In the genomic region with DNA sequence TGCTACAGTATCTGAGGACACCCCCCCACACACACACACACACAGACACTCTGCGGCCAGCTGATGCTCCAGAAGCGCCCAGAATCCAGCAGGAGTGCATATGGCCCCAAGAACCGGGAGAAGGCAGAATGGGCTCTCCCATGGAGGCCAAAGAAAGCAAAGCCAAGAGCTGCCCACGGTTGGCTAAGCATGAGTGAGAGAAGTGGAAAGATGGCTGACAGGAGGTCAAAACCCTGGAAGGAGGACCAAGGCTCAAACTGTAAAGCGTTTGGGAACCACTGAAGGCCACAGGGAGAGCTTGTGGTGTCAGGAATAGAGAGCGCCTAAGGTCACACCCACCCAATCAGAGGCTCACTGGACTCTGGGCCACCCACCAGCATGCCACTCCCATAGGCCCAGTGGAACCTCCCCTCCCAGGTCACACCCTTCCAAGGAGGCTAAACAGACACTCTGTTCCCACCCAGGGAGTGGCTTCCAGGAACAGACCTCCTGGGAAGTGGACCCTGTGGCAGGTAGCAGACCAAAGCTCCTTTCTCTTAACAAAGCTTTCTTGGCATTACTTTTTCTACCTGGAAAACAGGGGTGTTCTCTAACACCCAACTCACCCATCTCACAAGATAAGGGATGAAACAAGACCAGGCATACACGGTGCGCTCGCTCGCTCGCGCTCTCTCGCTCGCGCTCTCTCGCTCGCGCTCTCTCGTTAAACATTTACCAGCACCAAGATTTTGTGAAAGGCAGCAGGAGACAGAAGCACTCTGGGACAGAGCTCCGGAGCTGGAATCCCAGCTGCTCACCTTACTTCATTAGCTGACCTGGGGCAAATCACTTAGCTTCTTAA, we compare ENCODE assay signal across 7 mouse cellular contexts. TPM values are rescaled to one million over a fixed set of nuclear protein-coding genes. Genes with fewer than 3 reads are reported as not detected.
DNase-seq lines count a peak whose midpoint lies in the region; ATAC-seq and TF ChIP-seq lines count a peak whose summit lies in the region.

No protein-coding gene starts in this region.

- H3K27me3 ChIP-seq in E14TG2a.4 (ENCODE audit: insufficient read depth, low read length) = no peaks in the 10 kb centered on the region
- H3K27me3 ChIP-seq in MEL (ENCODE audit: control insufficient read depth in 1 of 2, insufficient read depth in 2 of 2, low read length in 2 of 2) = no peaks in the 10 kb centered on the region
- H3K27me3 ChIP-seq in embryonic facial prominence, embryonic 15.5 days = no peaks in the 10 kb centered on the region
- no peaks in the 10 kb centered on the region for H3K27me3 ChIP-seq in kidney, adult 2 months (replicated peaks; ENCODE audit: control insufficient read depth, insufficient read depth, low read length)
- no peaks in the 10 kb centered on the region for H3K27me3 ChIP-seq in lung, embryonic 15.5 days

- no peak for TF ChIP-seq RAD21 in MEL (IDR thresholded peaks at IDR 0.05; ENCODE audit: low read depth, low read length)

- no peak overlapping the region for H3K9ac ChIP-seq in MEL (ENCODE audit: control insufficient read depth, low read depth, low read length, poor library complexity, severe bottlenecking)
- H3K9ac ChIP-seq in embryonic facial prominence, embryonic 15.5 days = peak overlapping the region; percentile 47
- peak overlapping the region; percentile 66 for H3K9ac ChIP-seq in lung, embryonic 15.5 days

- no peaks in the 10 kb centered on the region for H3K9me3 ChIP-seq in E14TG2a.4 (ENCODE audit: low read length)
- H3K9me3 ChIP-seq in MEL (replicated peaks; ENCODE audit: insufficient read depth, low read length) = no peaks in the 10 kb centered on the region
- H3K9me3 ChIP-seq in embryonic facial prominence, embryonic 15.5 days (replicated peaks) = no peaks in the 10 kb centered on the region
- H3K9me3 ChIP-seq in lung, embryonic 15.5 days = no peaks in the 10 kb centered on the region

- peaks cover 67% of the 10 kb centered on the region for H3K4me1 ChIP-seq in E14TG2a.4 (replicated peaks; ENCODE audit: low read depth, low read length)
- peaks cover 7 to 10% of the 10 kb centered on the region in 2 experiments for H3K4me1 ChIP-seq in MEL (ENCODE audit: control insufficient read depth in 1 of 2, insufficient read depth in 2 of 2, low read length in 2 of 2)
- peaks cover 66% of the 10 kb centered on the region for H3K4me1 ChIP-seq in embryonic facial prominence, embryonic 15.5 days
- H3K4me1 ChIP-seq in kidney, adult 2 months (ENCODE audit: control insufficient read depth, insufficient read depth, low read length) = peaks cover 32% of the 10 kb centered on the region
- H3K4me1 ChIP-seq in lung, embryonic 15.5 days = peaks cover 68% of the 10 kb centered on the region

- peak overlapping the region; percentile 84 for H3K4me3 ChIP-seq in E14TG2a.4 (replicated peaks; ENCODE audit: low read length)
- H3K4me3 ChIP-seq in MEL (ENCODE audit: control insufficient read depth in 1 of 2, insufficient read depth in 1 of 2, low read depth in 2 of 2, low read length in 2 of 2) = peak overlapping the region; percentile 70 to 81; a peak in 3 of 4 replicates
- peak overlapping the region; percentile 68 for H3K4me3 ChIP-seq in embryonic facial prominence, embryonic 15.5 days (replicated peaks)
- peak overlapping the region; percentile 72 for H3K4me3 ChIP-seq in kidney, adult 2 months (ENCODE audit: insufficient read depth, low read depth, low read length)
- peak overlapping the region; percentile 77 for H3K4me3 ChIP-seq in lung, embryonic 15.5 days

- WGBS in embryonic facial prominence, embryonic 15.5 days = 35% methylated on average over 20 of the region's 20 CpGs
- WGBS in kidney, adult 2 months = 31% methylated on average over 20 of the region's 20 CpGs
- WGBS in lung, embryonic 15.5 days = 32% methylated on average over 20 of the region's 20 CpGs

- H3K36me3 ChIP-seq in E14TG2a.4 (ENCODE audit: insufficient read depth, low read length) = peaks cover 37% of the 10 kb centered on the region
- H3K36me3 ChIP-seq in MEL (ENCODE audit: control insufficient read depth in 1 of 2, insufficient read depth in 2 of 2, low read length in 2 of 2) = peaks cover 0 to 11% of the 10 kb centered on the region in 2 experiments; a peak in 2 of 4 replicates
- H3K36me3 ChIP-seq in embryonic facial prominence, embryonic 15.5 days = peaks cover 11% of the 10 kb centered on the region
- H3K36me3 ChIP-seq in kidney, adult 2 months (ENCODE audit: control insufficient read depth, insufficient read depth, low read length) = no peaks in the 10 kb centered on the region
- H3K36me3 ChIP-seq in lung, embryonic 15.5 days = no peaks in the 10 kb centered on the region

- TF ChIP-seq CTCF in E14TG2a.4 (conservative IDR thresholded peaks at IDR 0.05; ENCODE audit: low read length) = no peak
- TF ChIP-seq CTCF in MEL (IDR thresholded peaks at IDR 0.05 in 2 of 3, conservative IDR thresholded peaks at IDR 0.05 in 1 of 3; ENCODE audit: control insufficient read depth in 1 of 3, insufficient read depth in 1 of 3, low read depth in 2 of 3, low read length in 3 of 3, poor library complexity in 1 of 3, severe bottlenecking in 1 of 3) = no peak
- TF ChIP-seq CTCF in kidney, adult 2 months (conservative IDR thresholded peaks at IDR 0.05; ENCODE audit: insufficient read depth, insufficient read length, low read depth, low read length) = no peak

- no peak overlapping the region for H3K27ac ChIP-seq in MEL (ENCODE audit: control insufficient read depth, low read depth, low read length)
- H3K27ac ChIP-seq in embryonic facial prominence, embryonic 15.5 days (replicated peaks) = peak overlapping the region; percentile 91
- H3K27ac ChIP-seq in kidney, adult 2 months (ENCODE audit: insufficient read depth, low read depth, low read length) = peak overlapping the region; percentile 90
- H3K27ac ChIP-seq in lung, embryonic 15.5 days = peak overlapping the region; percentile 91

- no peak for TF ChIP-seq EP300 in MEL (IDR thresholded peaks at IDR 0.05; ENCODE audit: low read depth in 1 of 2, low read length in 2 of 2)

- peak overlapping the region; percentile 78 for H3K4me2 ChIP-seq in embryonic facial prominence, embryonic 15.5 days (replicated peaks)
- H3K4me2 ChIP-seq in lung, embryonic 15.5 days = peak overlapping the region; percentile 83

- TF ChIP-seq POLR2A in MEL (IDR thresholded peaks at IDR 0.05; ENCODE audit: control insufficient read depth in 1 of 2, insufficient read depth in 1 of 2, low read depth in 1 of 2, low read length in 2 of 2, poor library complexity in 1 of 2) = no peak
- no peak for TF ChIP-seq POLR2A in kidney, adult 2 months (IDR thresholded peaks at IDR 0.05; ENCODE audit: low read depth, low read length)

- no peak for ATAC-seq in embryonic facial prominence, embryonic 15.5 days (ENCODE audit: insufficient number of reproducible peaks, low FRiP score, low TSS enrichment, low read depth)
- peak; percentile 62 for ATAC-seq in lung, embryonic 15.5 days (ENCODE audit: borderline replicate concordance, extremely low read depth, low FRiP score, low TSS enrichment)

- peaks cover 17% of the 10 kb centered on the region for H3K79me2 ChIP-seq in MEL (ENCODE audit: control insufficient read depth, insufficient read depth, low read length, poor library complexity)

- DNase-seq in MEL (ENCODE audit: low read depth, low spot score) = peak; percentile 22
- peak; percentile 95 for DNase-seq in kidney, adult 2 months
- DNase-seq in retina, postnatal 1 day = peak; percentile 53
- DNase-seq in layer of hippocampus, postnatal 14 days (ENCODE audit: low spot score in 2 of 2) = no peak

RNA-seq across cellular contexts. Expression of a gene that starts 1.3 kb away (rescaled TPM):
- total RNA-seq in MEL (2012; rRNA removed) = 6.4 and 7.2 TPM in 2 replicates
- polyA plus RNA-seq in MEL (2012; ENCODE audit: insufficient read depth in 1 of 2, insufficient read length in 2 of 2, low read depth in 1 of 2, low replicate concordance in 2 of 2, missing spikeins in 1 of 2) = 10 to 100 TPM in 1 of 2 experiments, not detected in 1; 45.9 TPM
- 32.8 and 34.1 TPM in 2 replicates for polyA plus RNA-seq in embryonic facial prominence, embryonic 15.5 days (2015; fragmentation: Nextera tagmentation; extraction: Ambion mirVana)
- 67.0 and 79.0 TPM in 2 replicates for polyA plus RNA-seq in kidney, adult 2 months (2012; rRNA removed)
- 21.3 and 21.6 TPM in 2 replicates for polyA plus RNA-seq in lung, embryonic 15.5 days (2015; fragmentation: Nextera tagmentation; extraction: Ambion mirVana)
- total RNA-seq in layer of hippocampus, postnatal 14 days (2021) = 10 to 100 TPM; 69.5 to 71.6 TPM

RNA-seq across cellular contexts. Expression of a gene that starts 1.3 kb away (rescaled TPM):
- total RNA-seq in MEL (2012; rRNA removed) = 9.3 and 9.7 TPM in 2 replicates
- 10 to 100 TPM in 1 of 2 experiments, not detected in 1; 26.6 TPM for polyA plus RNA-seq in MEL (2012; ENCODE audit: insufficient read depth in 1 of 2, insufficient read length in 2 of 2, low read depth in 1 of 2, low replicate concordance in 2 of 2, missing spikeins in 1 of 2)
- 37.4 and 39.3 TPM in 2 replicates for polyA plus RNA-seq in embryonic facial prominence, embryonic 15.5 days (2015; fragmentation: Nextera tagmentation; extraction: Ambion mirVana)
- polyA plus RNA-seq in kidney, adult 2 months (2012; rRNA removed) = 36.9 and 41.8 TPM in 2 replicates
- 55.4 and 60.8 TPM in 2 replicates for polyA plus RNA-seq in lung, embryonic 15.5 days (2015; fragmentation: Nextera tagmentation; extraction: Ambion mirVana)
- 10 to 100 TPM; 11.6 to 14.6 TPM for total RNA-seq in layer of hippocampus, postnatal 14 days (2021)

RNA-seq across cellular contexts. Expression of a gene that starts 34.5 kb away (rescaled TPM):
- total RNA-seq in MEL (2012; rRNA removed) = not detected in 2 replicates
- not detected for polyA plus RNA-seq in MEL (2012; ENCODE audit: insufficient read depth in 1 of 2, insufficient read length in 2 of 2, low read depth in 1 of 2, low replicate concordance in 2 of 2, missing spikeins in 1 of 2)
- polyA plus RNA-seq in embryonic facial prominence, embryonic 15.5 days (2015; fragmentation: Nextera tagmentation; extraction: Ambion mirVana) = 1.3 and 1.9 TPM in 2 replicates
- not detected in 2 replicates for polyA plus RNA-seq in kidney, adult 2 months (2012; rRNA removed)
- not detected in 2 replicates for polyA plus RNA-seq in lung, embryonic 15.5 days (2015; fragmentation: Nextera tagmentation; extraction: Ambion mirVana)
- total RNA-seq in layer of hippocampus, postnatal 14 days (2021) = 1 to 10 TPM; 1.0 to 1.9 TPM

RNA-seq across cellular contexts. Expression of a gene that starts 49.6 kb away (rescaled TPM):
- not detected in 2 replicates for total RNA-seq in MEL (2012; rRNA removed)
- not detected for polyA plus RNA-seq in MEL (2012; ENCODE audit: insufficient read depth in 1 of 2, insufficient read length in 2 of 2, low read depth in 1 of 2, low replicate concordance in 2 of 2, missing spikeins in 1 of 2)
- polyA plus RNA-seq in embryonic facial prominence, embryonic 15.5 days (2015; fragmentation: Nextera tagmentation; extraction: Ambion mirVana) = 2.6 and 4.6 TPM in 2 replicates
- 57.2 and 85.4 TPM in 2 replicates for polyA plus RNA-seq in kidney, adult 2 months (2012; rRNA removed)
- polyA plus RNA-seq in lung, embryonic 15.5 days (2015; fragmentation: Nextera tagmentation; extraction: Ambion mirVana) = not detected in 2 replicates
- under 1 TPM; 0.33 to 0.62 TPM for total RNA-seq in layer of hippocampus, postnatal 14 days (2021)

RNA-seq across cellular contexts. Expression of a gene that starts 56.0 kb away (rescaled TPM):
- not detected in 2 replicates for total RNA-seq in MEL (2012; rRNA removed)
- not detected for polyA plus RNA-seq in MEL (2012; ENCODE audit: insufficient read depth in 1 of 2, insufficient read length in 2 of 2, low read depth in 1 of 2, low replicate concordance in 2 of 2, missing spikeins in 1 of 2)
- polyA plus RNA-seq in embryonic facial prominence, embryonic 15.5 days (2015; fragmentation: Nextera tagmentation; extraction: Ambion mirVana) = not detected in 2 replicates
- 12.4 and 13.3 TPM in 2 replicates for polyA plus RNA-seq in kidney, adult 2 months (2012; rRNA removed)
- 0.53 TPM in 1 of 2 replicates, not detected in the other for polyA plus RNA-seq in lung, embryonic 15.5 days (2015; fragmentation: Nextera tagmentation; extraction: Ambion mirVana)
- not detected for total RNA-seq in layer of hippocampus, postnatal 14 days (2021)

Comparison
In these comparisons a context has a peak if more than half of its experiments do, and no peak if none do; other contexts are left out.
1. DNase-seq: peak in MEL (single experiment), kidney, adult 2 months (single experiment) and retina, postnatal 1 day (single experiment); none in layer of hippocampus, postnatal 14 days (0 of 2).
2. Peak in every context shown above with its lines, with median percentiles within 50 percentile points of each other: H3K4me3 ChIP-seq.